Mouse (Mus musculus) heart, adult 2 months (tissue): Measurements from ENCODE around the gene Ovol1.

Source experiments
- CTCF ChIP-seq: fragments of 200-600 bp; IDR thresholded peaks from 2 replicates; pipeline ENCODE4 v1.8.1; 2022; ENCODE audit warnings: antibody characterized with exemption, mild to moderate bottlenecking, moderate library complexity
- POLR2A ChIP-seq: fragments of 200-500 bp; IDR thresholded peaks from 2 replicates; pipeline ENCODE4 v1.6.1; 2011; ENCODE audit warnings: mild to moderate bottlenecking, low read depth, low read length, control low read depth; ENCODE audit not compliant: insufficient read depth

- TF ChIP-seq CTCF (no peak), POLR2A (no peak)
Measured at GRCm38 (mm10) chr19:5561886-5562285, 1.4 kb upstream of the Ovol1 start.
